Mouse (Mus musculus): Measurements from ENCODE around the gene Nrgn. TPM values are rescaled to one million over a fixed set of nuclear protein-coding genes. Genes with fewer than 3 reads are reported as not detected.

The Nrgn gene
- polyA plus RNA-seq, 1 experiment from 2014 or later, result 8.6 TPM

GRCm38 (mm10) chr9:37540226-37540625 lies 12.5 kb downstream of the Nrgn start:
- Histone ChIP-seq H3K4me1 (peaks cover 17% of the 10 kb centered on the region), H3K4me3 (no peak overlapping the region), H3K9ac (no peak overlapping the region), H3K27me3 (peaks cover 10% of the 10 kb centered on the region), H3K27ac (no peak overlapping the region), H3K4me2 (no peak overlapping the region), H3K36me3 (no peaks in the 10 kb centered on the region), H3K9me3 (no peaks in the 10 kb centered on the region)
- 86% methylated on average over 4 of the region's 4 CpGs for WGBS
- no peak for ATAC-seq (ENCODE audit: insufficient number of reproducible peaks, insufficient read depth, low FRiP score, low TSS enrichment, low read depth)

- no peaks in the 10 kb centered on the region for H3K36me3 ChIP-seq
- peaks cover 12% of the 10 kb centered on the region for H3K4me1 ChIP-seq
- no peaks in the 10 kb centered on the region for H3K9me3 ChIP-seq
- WGBS, result 47% methylated on average over 23 of the region's 23 CpGs
- H3K4me3 ChIP-seq, result no peak within 1 kb of the TSS
- H3K27me3 ChIP-seq, result peaks cover 6% of the 10 kb centered on the region; the same call in 1 of the 2 replicates
- ATAC-seq (ENCODE audit: insufficient number of reproducible peaks, insufficient read depth, low FRiP score, low TSS enrichment, low read depth), result no peak
- no peak within 1 kb of the TSS for H3K27ac ChIP-seq
- 0 out of 2 replicates have a peak within 1 kb of the TSS, but pooled peaks have one; percentile 14 for H3K4me2 ChIP-seq
- H3K9ac ChIP-seq, result no peak within 1 kb of the TSS
Observed at GRCm38 (mm10) chr9:37539170-37540025, 13.3 kb downstream of the Nrgn start, which contains the start of gene Vsig2. TSS of gene Vsig2 (plus strand) at chr9:37539255.

DNA sequence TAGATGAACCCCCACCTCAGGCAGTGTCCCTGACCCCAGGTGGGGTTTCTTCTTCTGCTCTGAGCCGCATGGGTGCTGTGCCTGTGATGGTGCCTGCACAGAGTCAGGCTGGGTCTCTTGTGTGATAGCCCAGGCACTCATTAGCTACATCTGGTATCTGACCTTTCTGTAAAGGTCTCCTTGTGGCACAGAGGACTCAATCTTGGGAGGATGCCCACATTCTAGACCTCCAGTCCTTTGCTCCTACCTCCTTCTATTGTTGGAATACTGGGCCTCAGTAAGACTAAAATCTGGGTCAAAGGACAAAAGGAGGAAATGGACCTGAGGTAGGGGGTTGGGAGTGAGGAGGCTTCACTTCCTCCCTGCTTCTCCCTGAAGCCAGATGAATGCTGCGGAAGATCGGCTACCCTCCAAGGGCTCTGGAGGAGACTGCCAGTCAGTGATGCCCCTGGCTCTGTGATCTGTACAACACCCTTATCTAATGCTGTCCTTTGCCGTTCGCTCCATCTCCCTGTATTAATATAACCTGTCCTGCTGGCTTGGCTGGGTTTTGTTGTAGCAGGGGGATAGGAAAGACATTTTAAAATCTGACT lies 14.9 kb downstream of the Nrgn start:
- Histone ChIP-seq H3K27me3 (peaks cover 13% of the 10 kb centered on the region), H3K9ac (no peak overlapping the region), H3K36me3 (no peaks in the 10 kb centered on the region), H3K27ac (no peak overlapping the region), H3K9me3 (no peaks in the 10 kb centered on the region), H3K4me1 (peaks cover 7% of the 10 kb centered on the region), H3K4me3 (no peak overlapping the region), H3K4me2 (no peak overlapping the region)
- no peak for ATAC-seq (ENCODE audit: insufficient number of reproducible peaks, insufficient read depth, low FRiP score, low TSS enrichment, low read depth)
- 56% methylated on average over 5 of the region's 5 CpGs for WGBS

GRCm38 (mm10) chr9:37536851-37537250 lies 15.9 kb downstream of the Nrgn start:
- H3K9me3 ChIP-seq, result no peaks in the 10 kb centered on the region
- H3K9ac ChIP-seq, result no peak overlapping the region
- peaks cover 7% of the 10 kb centered on the region for H3K4me1 ChIP-seq
- H3K36me3 ChIP-seq, result no peaks in the 10 kb centered on the region
- no peak for ATAC-seq (ENCODE audit: insufficient number of reproducible peaks, insufficient read depth, low FRiP score, low TSS enrichment, low read depth)
- H3K27me3 ChIP-seq, result peaks cover 18% of the 10 kb centered on the region
- no peak overlapping the region for H3K4me2 ChIP-seq
- no peak overlapping the region for H3K4me3 ChIP-seq
- 84% methylated on average over 4 of the region's 4 CpGs for WGBS
- H3K27ac ChIP-seq, result no peak overlapping the region

DNA sequence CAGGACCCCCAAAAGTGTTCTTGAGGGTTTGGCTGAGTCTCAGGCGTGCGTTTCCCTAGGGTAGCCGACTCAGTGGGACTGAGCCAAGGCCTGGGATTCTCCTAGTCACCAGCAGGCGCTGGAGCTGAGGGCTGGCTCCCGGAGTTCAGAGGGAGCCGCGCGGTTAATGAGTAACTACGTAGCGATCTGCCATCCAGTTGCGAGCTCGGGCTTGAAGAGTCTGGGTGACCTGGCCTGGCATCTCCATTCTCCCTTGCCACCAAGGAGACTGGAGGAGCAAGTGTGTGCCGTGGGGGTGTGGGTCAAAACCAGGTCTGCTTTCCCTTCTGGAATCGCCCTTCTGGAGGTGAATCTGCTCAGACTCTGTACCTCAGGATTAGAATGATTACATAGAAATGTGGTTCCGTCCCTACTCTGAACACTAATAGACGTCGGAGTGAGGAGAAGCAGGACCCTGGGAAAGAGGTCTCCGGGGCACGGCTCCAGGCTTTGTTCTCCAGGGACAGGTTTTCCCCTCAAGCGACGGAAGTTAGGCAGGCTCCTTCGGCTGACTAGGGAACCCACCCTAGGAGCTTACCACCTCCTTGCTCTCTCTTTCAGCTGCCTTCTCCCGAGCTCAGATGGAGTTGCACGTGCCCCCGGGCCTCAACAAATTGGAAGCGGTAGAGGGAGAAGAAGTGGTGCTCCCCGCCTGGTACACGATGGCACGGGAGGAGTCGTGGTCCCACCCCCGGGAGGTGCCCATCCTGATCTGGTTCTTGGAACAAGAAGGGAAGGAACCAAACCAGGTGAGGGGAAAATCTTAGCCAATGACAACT lies 21.6 kb downstream of the Nrgn start:
- Histone ChIP-seq H3K9me3 (no peaks in the 10 kb centered on the region; the same call in 1 of the 2 replicates), H3K9ac (peak overlapping the region; percentile 62), H3K4me2 (peak overlapping the region; percentile 66), H3K4me1 (peaks cover 35% of the 10 kb centered on the region), H3K4me3 (peak overlapping the region; percentile 39), H3K27ac (0 out of 2 replicates have a peak overlapping the region, but pooled peaks have one; percentile 22), H3K36me3 (0 out of 2 replicates have a peak, but pooled peaks cover 3% of the 10 kb centered on the region), H3K27me3 (peaks cover 69% of the 10 kb centered on the region)
- WGBS, result 2% methylated on average over 31 of the region's 31 CpGs
- peak; percentile 29 for ATAC-seq (ENCODE audit: insufficient number of reproducible peaks, insufficient read depth, low FRiP score, low TSS enrichment, low read depth)

DNA sequence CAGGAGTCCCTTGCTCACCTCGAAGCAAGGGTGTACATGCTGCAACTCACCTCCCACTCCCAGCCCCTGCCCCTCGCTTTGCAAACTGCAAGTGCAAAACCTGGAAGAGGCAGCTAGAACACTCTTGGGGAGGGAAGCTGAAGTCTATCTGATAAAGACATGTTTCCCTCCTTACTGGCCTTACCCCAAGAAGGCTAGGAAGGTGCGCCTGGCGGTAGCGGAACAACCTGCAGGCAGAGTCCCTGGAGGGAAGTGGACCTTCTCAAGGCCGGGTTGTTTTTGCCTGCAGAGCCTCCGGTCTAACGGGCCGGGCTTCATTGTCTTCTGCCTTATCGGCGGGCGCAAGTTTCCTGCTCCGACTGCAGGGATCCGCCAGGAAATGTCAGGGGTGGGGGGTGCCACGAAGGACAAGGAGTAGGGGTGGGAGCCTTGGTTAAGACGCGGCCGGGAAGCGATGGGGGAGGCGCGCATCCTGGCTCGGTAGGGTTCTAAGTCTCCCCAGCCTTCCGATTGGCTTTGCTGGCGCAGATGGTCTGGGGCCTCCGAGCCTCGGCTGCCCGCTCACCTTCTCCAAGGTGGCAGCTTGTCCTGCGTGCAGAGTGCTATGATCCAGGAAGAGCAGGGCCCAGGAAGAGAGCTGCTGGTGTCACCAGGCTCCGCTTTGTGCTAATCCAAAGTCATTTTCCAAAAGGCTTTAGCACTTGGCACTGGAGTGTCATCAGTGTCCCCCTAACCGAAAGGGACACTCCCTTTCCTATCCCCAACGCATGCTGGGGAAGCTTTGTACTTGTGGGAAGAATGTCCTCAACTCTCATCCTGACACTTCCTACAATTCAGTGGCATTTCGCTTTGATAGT lies 22.4 kb downstream of the Nrgn start:
- peaks cover 35% of the 10 kb centered on the region for H3K4me1 ChIP-seq
- H3K9me3 ChIP-seq, result no peaks in the 10 kb centered on the region; the same call in 1 of the 2 replicates
- H3K36me3 ChIP-seq, result peaks cover 10% of the 10 kb centered on the region; the same call in 1 of the 2 replicates
- H3K4me2 ChIP-seq, result peak overlapping the region; percentile 66
- no peak; the same call in 1 of the 2 replicates for ATAC-seq (ENCODE audit: insufficient number of reproducible peaks, insufficient read depth, low FRiP score, low TSS enrichment, low read depth)
- peak overlapping the region; percentile 62 for H3K9ac ChIP-seq
- 2% methylated on average over 32 of the region's 32 CpGs for WGBS
- peak overlapping the region; percentile 39 for H3K4me3 ChIP-seq
- peak overlapping the region; percentile 48 for H3K27ac ChIP-seq
- H3K27me3 ChIP-seq, result peaks cover 77% of the 10 kb centered on the region

GRCm38 (mm10) chr9:37528225-37528970 lies 24.3 kb downstream of the Nrgn start:
- Histone ChIP-seq H3K9me3 (no peaks in the 10 kb centered on the region; the same call in 1 of the 2 replicates), H3K27me3 (peaks cover 76% of the 10 kb centered on the region), H3K4me3 (peak overlapping the region; percentile 16), H3K9ac (peak overlapping the region; percentile 27; the same call in 1 of the 2 replicates), H3K36me3 (peaks cover 22% of the 10 kb centered on the region), H3K4me2 (peak overlapping the region; percentile 66), H3K4me1 (peaks cover 35% of the 10 kb centered on the region), H3K27ac (no peak overlapping the region)
- 21% methylated on average over 9 of the region's 9 CpGs for WGBS
- ATAC-seq (ENCODE audit: insufficient number of reproducible peaks, insufficient read depth, low FRiP score, low TSS enrichment, low read depth), result no peak

- WGBS, result 4% methylated on average over 41 of the region's 41 CpGs
- Histone ChIP-seq H3K9ac (peak within 1 kb of the TSS; percentile 27; the same call in 1 of the 2 replicates), H3K4me3 (peak within 1 kb of the TSS; percentile 16), H3K27ac (no peak within 1 kb of the TSS), H3K27me3 (peaks cover 68% of the 10 kb centered on the region), H3K4me2 (peak within 1 kb of the TSS; percentile 66), H3K9me3 (no peaks in the 10 kb centered on the region; the same call in 1 of the 2 replicates), H3K4me1 (peaks cover 35% of the 10 kb centered on the region), H3K36me3 (peaks cover 30% of the 10 kb centered on the region)
- no peak for ATAC-seq (ENCODE audit: insufficient number of reproducible peaks, insufficient read depth, low FRiP score, low TSS enrichment, low read depth)
Observed at GRCm38 (mm10) chr9:37527396-37528224, 25.1 kb downstream of the Nrgn start, which contains the start of gene Esam. TSS of gene Esam (plus strand) at chr9:37528078.

Measured in embryonic facial prominence, embryonic 13.5 days (tissue).